Mouse (Mus musculus): ENCODE results near the gene Igf2bp1. TPM values are rescaled to one million over a fixed set of nuclear protein-coding genes. Genes with fewer than 3 reads are reported as not detected.

The Igf2bp1 gene
- total and polyA plus RNA-seq, 3 experiments = 0.05 to 0.31 (median 0.23) TPM

DNA sequence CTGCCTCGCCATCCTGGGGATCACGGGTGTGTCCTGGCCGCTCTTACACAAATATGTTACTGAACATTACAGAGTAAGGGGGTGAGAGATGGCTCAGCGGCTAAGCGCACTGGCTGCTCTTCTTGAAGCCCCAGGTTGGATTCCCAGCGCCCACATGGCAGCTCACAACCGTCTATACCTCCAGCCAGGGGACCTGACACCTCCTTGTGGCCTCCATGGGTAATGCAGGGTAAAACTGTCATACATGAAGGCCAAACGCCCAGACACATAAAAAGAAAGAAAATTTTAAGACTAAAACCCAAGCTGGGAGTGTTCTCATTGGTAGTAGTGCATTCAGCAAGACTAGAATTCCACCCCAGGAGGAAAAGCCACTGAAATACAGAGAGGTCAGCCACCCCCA lies 11.6 kb downstream of the Igf2bp1 start:
- no peaks in the 10 kb centered on the region for H3K79me2 ChIP-seq (replicated peaks; ENCODE audit: control insufficient read depth, insufficient read depth, low read length)
- H3K27ac ChIP-seq = no peak overlapping the region
- no peaks in the 10 kb centered on the region for H3K4me1 ChIP-seq (ENCODE audit: control insufficient read depth, insufficient read depth, low read length)
- TF ChIP-seq CTCF (IDR thresholded peaks at IDR 0.05) (0 out of 2 replicates have a peak, but pooled peaks have one; percentile 1), POLR2A (IDR thresholded peaks at IDR 0.05; ENCODE audit: insufficient read depth, low read depth, low read length) (no peak), EP300 (IDR thresholded peaks at IDR 0.05; ENCODE audit: insufficient read depth, low read depth, low read length) (no peak)
- H3K4me3 ChIP-seq = no peak overlapping the region
- H3K9ac ChIP-seq (ENCODE audit: low read depth, low read length) = no peak overlapping the region
- 93% methylated on average over 8 of the region's 8 CpGs for WGBS
- no peak for DNase-seq
- no peaks in the 10 kb centered on the region for H3K36me3 ChIP-seq (ENCODE audit: control insufficient read depth, insufficient read depth, low read length)
- H3K27me3 ChIP-seq (ENCODE audit: control insufficient read depth, insufficient read depth, low read length) = peaks cover 2% of the 10 kb centered on the region; the same call in 1 of the 2 replicates
- intact Hi-C loops (cut with DNase I) = no loop called here

GRCm38 (mm10) chr11:95990886-95991708 lies 14.6 kb downstream of the Igf2bp1 start:
- Histone ChIP-seq H3K4me1 (ENCODE audit: control insufficient read depth, insufficient read depth, low read length) (no peaks in the 10 kb centered on the region), H3K4me3 (peak overlapping the region; percentile 36), H3K9ac (ENCODE audit: low read depth, low read length) (0 out of 2 replicates have a peak overlapping the region, but pooled peaks have one; percentile 35), H3K27ac (no peak overlapping the region), H3K27me3 (ENCODE audit: control insufficient read depth, insufficient read depth, low read length) (peaks cover 2% of the 10 kb centered on the region; the same call in 1 of the 2 replicates), H3K79me2 (replicated peaks; ENCODE audit: control insufficient read depth, insufficient read depth, low read length) (no peaks in the 10 kb centered on the region), H3K36me3 (ENCODE audit: control insufficient read depth, insufficient read depth, low read length) (no peaks in the 10 kb centered on the region)
- no peak for TF ChIP-seq POLR2A (IDR thresholded peaks at IDR 0.05; ENCODE audit: insufficient read depth, low read depth, low read length)
- no peak for TF ChIP-seq CTCF (IDR thresholded peaks at IDR 0.05)
- TF ChIP-seq EP300 (IDR thresholded peaks at IDR 0.05; ENCODE audit: insufficient read depth, low read depth, low read length) = no peak
- 28% methylated on average over 45 of the region's 49 CpGs for WGBS
- intact Hi-C loops (cut with DNase I) = no loop called here
- no peak for DNase-seq

DNA sequence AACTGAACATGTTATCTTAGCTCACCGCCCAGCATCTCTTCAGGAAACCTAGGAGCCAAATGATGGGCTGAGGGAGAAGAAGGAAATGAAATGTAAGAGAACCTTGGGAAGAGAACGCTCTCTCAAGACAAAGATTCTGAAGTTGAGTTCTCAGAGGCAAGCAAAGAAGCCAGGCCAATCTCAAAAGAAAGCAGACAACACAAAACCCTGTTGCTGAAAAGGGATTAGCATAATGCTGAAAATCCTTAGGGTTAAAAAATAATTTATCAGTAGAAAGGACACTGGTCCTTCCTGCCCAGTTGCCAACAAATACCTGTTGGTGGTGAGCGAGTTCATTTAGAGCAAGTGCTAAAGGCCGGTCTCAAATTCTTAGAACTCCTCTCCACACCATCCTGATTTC lies 15.3 kb downstream of the Igf2bp1 start:
- peaks cover 2% of the 10 kb centered on the region; the same call in 1 of the 2 replicates for H3K27me3 ChIP-seq (ENCODE audit: control insufficient read depth, insufficient read depth, low read length)

GRCm38 (mm10) chr11:95989864-95990263 lies 15.9 kb downstream of the Igf2bp1 start:
- Histone ChIP-seq H3K9ac (ENCODE audit: low read depth, low read length) (no peak overlapping the region), H3K36me3 (ENCODE audit: control insufficient read depth, insufficient read depth, low read length) (no peaks in the 10 kb centered on the region), H3K4me3 (no peak overlapping the region), H3K27me3 (ENCODE audit: control insufficient read depth, insufficient read depth, low read length) (peaks cover 2% of the 10 kb centered on the region; the same call in 1 of the 2 replicates), H3K4me1 (ENCODE audit: control insufficient read depth, insufficient read depth, low read length) (no peaks in the 10 kb centered on the region), H3K27ac (no peak overlapping the region), H3K79me2 (replicated peaks; ENCODE audit: control insufficient read depth, insufficient read depth, low read length) (no peaks in the 10 kb centered on the region)
- no peak for TF ChIP-seq POLR2A (IDR thresholded peaks at IDR 0.05; ENCODE audit: insufficient read depth, low read depth, low read length)
- no peak for TF ChIP-seq EP300 (IDR thresholded peaks at IDR 0.05; ENCODE audit: insufficient read depth, low read depth, low read length)
- TF ChIP-seq CTCF (IDR thresholded peaks at IDR 0.05) = no peak
- WGBS = 89% methylated on average over 8 of the region's 8 CpGs
- intact Hi-C loops (cut with DNase I) = no loop called here
- DNase-seq = no peak

More for the DNA sequence above, 15.3 kb downstream of the Igf2bp1 start:
- WGBS = 94% methylated on average over 4 of the region's 4 CpGs
- H3K79me2 ChIP-seq (replicated peaks; ENCODE audit: control insufficient read depth, insufficient read depth, low read length) = no peaks in the 10 kb centered on the region
- H3K4me1 ChIP-seq (ENCODE audit: control insufficient read depth, insufficient read depth, low read length) = no peaks in the 10 kb centered on the region
- no peak for DNase-seq
- intact Hi-C loops (cut with DNase I) = no loop called here
- H3K9ac ChIP-seq (ENCODE audit: low read depth, low read length) = no peak overlapping the region
- TF ChIP-seq POLR2A (IDR thresholded peaks at IDR 0.05; ENCODE audit: insufficient read depth, low read depth, low read length) (no peak), CTCF (IDR thresholded peaks at IDR 0.05) (no peak)
- no peak overlapping the region for H3K4me3 ChIP-seq
- no peak overlapping the region for H3K27ac ChIP-seq
- H3K36me3 ChIP-seq (ENCODE audit: control insufficient read depth, insufficient read depth, low read length) = no peaks in the 10 kb centered on the region

- Histone ChIP-seq H3K4me1 (ENCODE audit: control insufficient read depth, insufficient read depth, low read length) (no peaks in the 10 kb centered on the region), H3K79me2 (replicated peaks; ENCODE audit: control insufficient read depth, insufficient read depth, low read length) (no peaks in the 10 kb centered on the region), H3K27me3 (ENCODE audit: control insufficient read depth, insufficient read depth, low read length) (peaks cover 2% of the 10 kb centered on the region; the same call in 1 of the 2 replicates), H3K9ac (ENCODE audit: low read depth, low read length) (no peak overlapping the region), H3K36me3 (ENCODE audit: control insufficient read depth, insufficient read depth, low read length) (no peaks in the 10 kb centered on the region), H3K27ac (no peak overlapping the region), H3K4me3 (no peak overlapping the region)
- peak; percentile 72 to 74 for DNase-seq
- TF ChIP-seq CTCF (IDR thresholded peaks at IDR 0.05) = no peak
- no peak for TF ChIP-seq POLR2A (IDR thresholded peaks at IDR 0.05; ENCODE audit: insufficient read depth, low read depth, low read length)
- no peak for TF ChIP-seq EP300 (IDR thresholded peaks at IDR 0.05; ENCODE audit: insufficient read depth, low read depth, low read length)
- WGBS = 18% methylated on average over 9 of the region's 9 CpGs
- intact Hi-C loops (cut with DNase I) = no loop called here
These were observed 17.2 kb downstream of the Igf2bp1 start for GRCm38 (mm10) chr11:95988533-95988932.

DNA sequence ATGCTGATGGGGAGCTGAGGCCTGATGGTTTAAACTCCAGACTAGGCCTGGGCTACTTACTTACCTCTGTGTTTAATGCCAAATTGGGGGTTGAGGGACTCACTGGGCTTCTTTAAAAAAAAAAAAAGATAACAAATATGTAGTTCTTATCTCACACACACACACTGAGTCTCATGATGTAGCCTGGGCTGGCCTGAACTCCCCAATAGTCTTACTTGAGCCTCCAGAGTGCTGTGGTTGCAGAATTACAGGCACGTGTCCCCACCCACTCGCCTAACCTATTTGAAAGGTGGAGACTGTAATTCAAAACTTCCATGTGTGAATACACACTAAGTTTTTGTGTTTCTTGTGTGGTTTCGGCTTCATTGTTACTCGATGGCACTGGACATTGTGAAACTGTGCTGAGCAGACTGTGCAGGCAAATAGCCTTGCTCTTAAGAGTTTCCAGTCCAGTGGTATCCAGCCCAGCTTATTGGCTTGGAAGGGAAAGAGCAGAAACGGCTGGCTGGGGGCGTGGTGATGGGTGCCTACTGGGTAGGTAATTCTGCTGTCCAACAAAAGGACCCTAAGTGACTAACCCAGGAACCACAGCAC lies 17.8 kb downstream of the Igf2bp1 start:
- Histone ChIP-seq H3K79me2 (replicated peaks; ENCODE audit: control insufficient read depth, insufficient read depth, low read length) (no peaks in the 10 kb centered on the region), H3K36me3 (ENCODE audit: control insufficient read depth, insufficient read depth, low read length) (no peaks in the 10 kb centered on the region), H3K4me1 (ENCODE audit: control insufficient read depth, insufficient read depth, low read length) (no peaks in the 10 kb centered on the region), H3K27ac (no peak overlapping the region), H3K9ac (ENCODE audit: low read depth, low read length) (no peak overlapping the region), H3K27me3 (ENCODE audit: control insufficient read depth, insufficient read depth, low read length) (peaks cover 2% of the 10 kb centered on the region; the same call in 1 of the 2 replicates), H3K4me3 (no peak overlapping the region)
- TF ChIP-seq POLR2A (IDR thresholded peaks at IDR 0.05; ENCODE audit: insufficient read depth, low read depth, low read length) = no peak
- DNase-seq = no peak
- 72% methylated on average over 6 of the region's 6 CpGs for WGBS
- intact Hi-C loops (cut with DNase I) = no loop called here
